Comparison of ENCODE assay signal across 18 mouse cellular contexts in the genomic region with DNA sequence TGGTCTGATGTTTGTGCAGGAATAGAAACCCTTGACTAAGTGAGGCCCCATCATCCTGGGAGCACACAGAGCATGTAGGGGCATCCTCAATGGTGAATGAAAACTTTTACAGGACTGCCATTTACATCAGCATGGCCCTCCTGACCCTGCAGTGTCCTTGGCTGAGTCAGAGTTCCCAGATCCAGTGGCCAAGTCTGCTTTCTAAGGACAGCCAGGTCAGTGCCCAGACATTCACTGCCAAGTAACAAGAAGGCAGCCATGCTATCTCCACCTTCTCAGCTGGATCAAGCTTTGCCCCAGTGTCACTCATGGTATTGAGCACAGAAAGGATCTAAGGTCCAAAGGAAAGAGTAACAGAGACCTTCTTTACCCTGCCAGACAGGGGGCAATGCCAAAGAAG. TPM values are rescaled to one million over a fixed set of nuclear protein-coding genes. Genes with fewer than 3 reads are reported as not detected.
"Had no signal": no experiment of that assay in that cellular context is flagged by ENCODE, and none has a peak within 500 bp of the region (broad histone marks: within the 10 kb centered on the region; RNA-seq: fewer than 3 reads in every experiment).

No protein-coding gene starts in this region.

- H3K27me3 ChIP-seq: lung, embryonic 15.5 days; midbrain, embryonic 13.5 days; midbrain, embryonic 15.5 days; neural tube, embryonic 12.5 days had no signal

- H3K4me3 ChIP-seq: lung, embryonic 15.5 days; megakaryocyte, embryonic 14.5 days; midbrain, embryonic 13.5 days; midbrain, embryonic 15.5 days; neural tube, embryonic 12.5 days had no signal

- H3K27ac ChIP-seq: lung, embryonic 15.5 days; macrophage; midbrain, embryonic 13.5 days; midbrain, embryonic 15.5 days; neural tube, embryonic 12.5 days had no signal

- H3K4me1 ChIP-seq: lung, embryonic 15.5 days; megakaryocyte, embryonic 14.5 days; midbrain, embryonic 13.5 days; midbrain, embryonic 15.5 days; neural tube, embryonic 12.5 days had no signal

- H3K9me3 ChIP-seq: lung, embryonic 15.5 days; midbrain, embryonic 13.5 days; midbrain, embryonic 15.5 days; neural tube, embryonic 12.5 days had no signal

- H3K36me3 ChIP-seq: lung, embryonic 15.5 days; midbrain, embryonic 13.5 days; midbrain, embryonic 15.5 days; neural tube, embryonic 12.5 days had no signal

- DNase-seq: liver, postnatal 0 days; lung, adult 2 months; lung, postnatal 14 days; lung, postnatal 36 days; right cerebral cortex, postnatal 14 days; spleen, adult 18-20 months; thymus, adult 2 months; thymus, postnatal 25 days; thymus, postnatal 4 days had no signal

RNA-seq across cellular contexts. Expression of a gene that starts 58.7 kb away (rescaled TPM):
- total RNA-seq: megakaryocyte progenitor cell, adult 5-6 weeks; monocyte, adult 5-6 weeks had no signal
- polyA plus RNA-seq: liver, postnatal 0 days; macrophage; small intestine, adult 2 months had no signal
